Mouse (Mus musculus) kidney, adult 2 months (tissue): ENCODE measurements around the gene Polr2c. TPM values are rescaled to one million over a fixed set of nuclear protein-coding genes. Genes with fewer than 3 reads are reported as not detected.

Source experiments
- DNase-seq: peaks from one replicate; pipeline ENCODE4 v3.0.0; 2021
- H3K27ac ChIP-seq: fragments of 200-500 bp; 2 replicates; pipeline ENCODE4 v1.5.1; 2012; ENCODE audit warnings: low read depth, low read length, control low read depth, inconsistent platforms; ENCODE audit not compliant: insufficient read depth
- H3K27me3 ChIP-seq: fragments of 200-500 bp; replicated peaks from 2 replicates; pipeline ENCODE4 v1.6.1; 2012; ENCODE audit warnings: mild to moderate bottlenecking, moderate library complexity, low read length, inconsistent platforms; ENCODE audit not compliant: control insufficient read depth, insufficient read depth
- H3K36me3 ChIP-seq: fragments of 200-500 bp; 2 replicates; pipeline ENCODE4 v1.6.1; 2012; ENCODE audit warnings: mild to moderate bottlenecking, moderate library complexity, low read length, inconsistent platforms; ENCODE audit not compliant: control insufficient read depth, insufficient read depth
- H3K4me1 ChIP-seq: fragments of 200-500 bp; 2 replicates; pipeline ENCODE4 v1.6.1; 2011; ENCODE audit warnings: low read length; ENCODE audit not compliant: control insufficient read depth, insufficient read depth
- H3K4me3 ChIP-seq: fragments of 200-500 bp; 2 replicates; pipeline ENCODE4 v1.5.1; 2011; ENCODE audit warnings: mild to moderate bottlenecking, low read depth, low read length, control low read depth; ENCODE audit not compliant: insufficient read depth
- CTCF ChIP-seq: fragments of 200-500 bp; conservative IDR thresholded peaks from 2 replicates; pipeline ENCODE4 v1.5.1; 2011; ENCODE audit warnings: low read depth, mild to moderate bottlenecking, control low read depth, low read length, moderate library complexity, mixed read lengths; ENCODE audit not compliant: insufficient read depth, insufficient read length
- POLR2A ChIP-seq: fragments of 200-500 bp; IDR thresholded peaks from one replicate; pipeline ENCODE4 v1.6.1; 2011; ENCODE audit warnings: low read depth, low read length, control low read depth
- WGBS: fragments of 180-500 bp; shearing (Covaris S2); methylation state at CpG from one replicate; pipeline ENCODE4 v1.1.7; 2018; 5-methylcytosine and 5-hydroxymethylcytosine counted together
- polyA plus RNA-seq: library from polyadenylated mRNA; depleted of rRNA; stranded (reverse); fragments of >200 nt; gene quantifications from 2 replicates; pipeline ENCODE4 v1.2.3, GENCODE M21; 2012; rRNA removed

The Polr2c gene
- polyA plus RNA-seq, 1 experiment = 107 TPM

- H3K4me3 ChIP-seq = peak within 1 kb of the TSS; percentile 73
- H3K27me3 ChIP-seq = no peaks in the 10 kb centered on the region
- no peaks in the 10 kb centered on the region for H3K36me3 ChIP-seq
- DNase-seq = peak; percentile 55
- WGBS = 5% methylated on average over 50 of the region's 51 CpGs
- TF ChIP-seq POLR2A (no peak), CTCF (no peak)
- H3K27ac ChIP-seq = peak within 1 kb of the TSS; percentile 66
- H3K4me1 ChIP-seq = peaks cover 7% of the 10 kb centered on the region
Measured at GRCm38 (mm10) chr8:94917851-94918495, 60.7 kb downstream of the Polr2c start, which contains the start of gene Ccdc102a. Gene Ccdc102a (minus strand): TSS chr8:94918098.

- no peak for DNase-seq
- H3K27me3 ChIP-seq = no peaks in the 10 kb centered on the region
- H3K27ac ChIP-seq = no peak overlapping the region
- no peaks in the 10 kb centered on the region for H3K36me3 ChIP-seq
- peaks cover 7% of the 10 kb centered on the region for H3K4me1 ChIP-seq
- H3K4me3 ChIP-seq = no peak overlapping the region
- TF ChIP-seq CTCF (no peak), POLR2A (no peak)
Measured at GRCm38 (mm10) chr8:94919256-94919655, 62.0 kb downstream of the Polr2c start.

- Histone ChIP-seq H3K27ac (no peak overlapping the region), H3K27me3 (no peaks in the 10 kb centered on the region), H3K4me1 (no peaks in the 10 kb centered on the region), H3K36me3 (no peaks in the 10 kb centered on the region), H3K4me3 (no peak overlapping the region)
- TF ChIP-seq CTCF (no peak), POLR2A (no peak)
- no peak for DNase-seq
- WGBS = 61% methylated on average over 6 of the region's 6 CpGs
Measured at GRCm38 (mm10) chr8:94922176-94922575, 64.9 kb downstream of the Polr2c start.

- TF ChIP-seq CTCF = no peak
- TF ChIP-seq POLR2A = no peak
- H3K36me3 ChIP-seq = no peaks in the 10 kb centered on the region
- 42% methylated on average over 8 of the region's 8 CpGs for WGBS
- no peaks in the 10 kb centered on the region for H3K27me3 ChIP-seq
- no peak overlapping the region for H3K27ac ChIP-seq
- no peak overlapping the region for H3K4me3 ChIP-seq
- H3K4me1 ChIP-seq = no peaks in the 10 kb centered on the region
- peak; percentile 37 for DNase-seq
Measured at GRCm38 (mm10) chr8:94922602-94923001, 65.4 kb downstream of the Polr2c start.

Other genes with a start within 250 kb of the Polr2c start
- 76.2 and 77.2 TPM in 2 replicates for gene Arl2bp, start 190.8 kb upstream of the Polr2c start, polyA plus RNA-seq
- 160 and 166 TPM in 2 replicates for gene Pllp, start 161.2 kb upstream of the Polr2c start, polyA plus RNA-seq
- 0.87 and 3.7 TPM in 2 replicates for gene Ccl22, start 111.9 kb upstream of the Polr2c start, polyA plus RNA-seq
- gene Cx3cl1, start 85.4 kb upstream of the Polr2c start, polyA plus RNA-seq = 148 and 169 TPM in 2 replicates
- gene Ccl17, start 47.0 kb upstream of the Polr2c start, polyA plus RNA-seq = 0.64 and 1.0 TPM in 2 replicates
- gene Coq9, start 19.1 kb upstream of the Polr2c start, polyA plus RNA-seq = 378 and 521 TPM in 2 replicates
- gene Ciapin1, start 19.1 kb upstream of the Polr2c start, polyA plus RNA-seq = 55.8 and 71.2 TPM in 2 replicates
- gene Dok4, start 18.9 kb downstream of the Polr2c start, polyA plus RNA-seq = 20.2 and 21.7 TPM in 2 replicates
- gene Ccdc102a, start 60.6 kb downstream of the Polr2c start, polyA plus RNA-seq = 5.7 and 6.8 TPM in 2 replicates
- gene Adgrg5, start 66.2 kb downstream of the Polr2c start, polyA plus RNA-seq = 0.56 and 2.6 TPM in 2 replicates
- 342 and 447 TPM in 2 replicates for gene Adgrg1, start 117.3 kb downstream of the Polr2c start, polyA plus RNA-seq
- 9.9 and 12.7 TPM in 2 replicates for gene Adgrg3, start 160.2 kb downstream of the Polr2c start, polyA plus RNA-seq
- 0.05 and 0.10 TPM in 2 replicates for gene Drc7, start 197.7 kb downstream of the Polr2c start, polyA plus RNA-seq
- 22.2 and 23.7 TPM in 2 replicates for gene Katnb1, start 223.7 kb downstream of the Polr2c start, polyA plus RNA-seq